Comparison of ENCODE assay signal across 26 mouse cellular contexts in genomic region chr9:62709983-62710382, GRCm38 (mm10). TPM values are rescaled to one million over a fixed set of nuclear protein-coding genes. Genes with fewer than 3 reads are reported as not detected.
DNase-seq lines count a peak whose midpoint lies in the region; ATAC-seq lines count a peak whose summit lies in the region.
"Had no signal": no experiment of that assay in that cellular context is flagged by ENCODE, and none has a peak within 500 bp of the region (broad histone marks: within the 10 kb centered on the region; RNA-seq: fewer than 3 reads in every experiment).

No protein-coding gene starts in this region.

- DNase-seq in hindbrain, embryonic 10.5 days (ENCODE audit: low spot score) = no peak
- peak; percentile 24 to 40 for DNase-seq in left cerebral cortex, postnatal 36 days (ENCODE audit: low spot score in 2 of 2)
- no peak for DNase-seq in left cerebral cortex, postnatal 4 days
- peak; percentile 33 for DNase-seq in right cerebral cortex, postnatal 25 days
- DNase-seq in right cerebral cortex, postnatal 10 days (ENCODE audit: low spot score in 2 of 2) = no peak
- peak; percentile 60 for DNase-seq in telencephalon, adult 2 months (ENCODE audit: low read depth, low spot score)
- no peak for DNase-seq in thymus, adult 18-20 months
- DNase-seq: adrenal gland, adult 2 months; adrenal gland, postnatal 14 days; cerebellum, adult 11-12 months; cerebellum, adult 8-10 months; cerebellum, postnatal 10 days; cerebellum, postnatal 36 days; embryo, embryonic 11 days; gastrocnemius, postnatal 14 days; heart, adult 11 months; heart, postnatal 36 days had no signal

- no peaks in the 10 kb centered on the region for H3K27me3 ChIP-seq in hindbrain, embryonic 10.5 days (ENCODE audit: insufficient read depth, poor library complexity, severe bottlenecking)
- no peaks in the 10 kb centered on the region for H3K27me3 ChIP-seq in hindbrain, embryonic 13.5 days
- H3K27me3 ChIP-seq: forebrain, embryonic 13.5 days; hindbrain, embryonic 15.5 days had no signal

- H3K4me1 ChIP-seq in hindbrain, embryonic 10.5 days (replicated peaks) = peaks cover 34% of the 10 kb centered on the region
- peaks cover 21% of the 10 kb centered on the region for H3K4me1 ChIP-seq in hindbrain, embryonic 13.5 days (replicated peaks)

- H3K9ac ChIP-seq in hindbrain, embryonic 13.5 days = no peak overlapping the region
- H3K9ac ChIP-seq: forebrain, embryonic 13.5 days; hindbrain, embryonic 15.5 days had no signal

- intact Hi-C loops in left cerebral cortex, postnatal 36 days (cut with DNase I) = loop anchor here (5.0 kb wide), 1 partner anchor 78 kb away; no protein-coding TSS in a partner anchor
- intact Hi-C loops in left cerebral cortex, postnatal 4 days (cut with DNase I) = no loop called here

- no peaks in the 10 kb centered on the region for H3K36me3 ChIP-seq in hindbrain, embryonic 10.5 days
- H3K36me3 ChIP-seq in hindbrain, embryonic 13.5 days = no peaks in the 10 kb centered on the region
- H3K36me3 ChIP-seq: forebrain, embryonic 10.5 days; hindbrain, embryonic 15.5 days had no signal

- 89% methylated on average over 5 of the region's 5 CpGs for WGBS in hindbrain, embryonic 10.5 days
- WGBS in hindbrain, embryonic 13.5 days = 82% methylated on average over 5 of the region's 5 CpGs

- no peak overlapping the region for H3K4me2 ChIP-seq in hindbrain, embryonic 13.5 days
- H3K4me2 ChIP-seq: forebrain, embryonic 13.5 days; heart, embryonic 11.5 days; hindbrain, embryonic 15.5 days had no signal

- 0 out of 2 replicates have a peak, but pooled peaks cover 5% of the 10 kb centered on the region for H3K9me3 ChIP-seq in hindbrain, embryonic 10.5 days
- no peaks in the 10 kb centered on the region for H3K9me3 ChIP-seq in hindbrain, embryonic 13.5 days
- H3K9me3 ChIP-seq: forebrain, embryonic 13.5 days had no signal

- peak overlapping the region; percentile 23; the same call in 1 of the 2 replicates for H3K27ac ChIP-seq in hindbrain, embryonic 10.5 days
- H3K27ac ChIP-seq in hindbrain, embryonic 13.5 days = no peak overlapping the region
- H3K27ac ChIP-seq: forebrain, embryonic 13.5 days; gastrocnemius, adult 2 months; hindbrain, embryonic 15.5 days had no signal

- ATAC-seq in hindbrain, embryonic 13.5 days (ENCODE audit: low FRiP score) = no peak
- ATAC-seq: CD4-positive, CD25-positive, alpha-beta regulatory T cell, adult 4 months; forebrain, embryonic 13.5 days; forebrain, embryonic 16.5 days had no signal

- no peak overlapping the region for H3K4me3 ChIP-seq in hindbrain, embryonic 10.5 days
- H3K4me3 ChIP-seq in hindbrain, embryonic 13.5 days = no peak overlapping the region
- H3K4me3 ChIP-seq: forebrain, embryonic 10.5 days; forebrain, embryonic 13.5 days; gastrocnemius, adult 2 months; hindbrain, embryonic 15.5 days had no signal

RNA-seq across cellular contexts. Expression of gene Itga11, which starts 32.4 kb away (rescaled TPM):
- polyA plus RNA-seq in hindbrain, embryonic 10.5 days (2016; fragmentation: Nextera tagmentation; extraction: Ambion mirVana) = 2.3 and 3.0 TPM in 2 replicates
- 1.7 and 2.0 TPM in 2 replicates for polyA plus RNA-seq in hindbrain, embryonic 13.5 days (2015; fragmentation: Nextera tagmentation; extraction: Ambion mirVana)
- 1 to 10 TPM; 1.9 to 5.3 TPM for total RNA-seq in left cerebral cortex, postnatal 36 days (2021)
- total RNA-seq in left cerebral cortex, postnatal 4 days (2021) = 1 to 10 TPM; 1.7 to 1.8 TPM
- total RNA-seq: MEL had no signal

Comparison
In these comparisons a context has a peak if more than half of its experiments do, and no peak if none do; other contexts are left out.
1. DNase-seq: peak in left cerebral cortex, postnatal 36 days (2 of 2), right cerebral cortex, postnatal 25 days (single experiment) and telencephalon, adult 2 months (single experiment); none in hindbrain, embryonic 10.5 days (single experiment), left cerebral cortex, postnatal 4 days (single experiment), right cerebral cortex, postnatal 10 days (0 of 2) and thymus, adult 18-20 months (0 of 2).